Mouse (Mus musculus): ENCODE results near the gene Mrpl54.

- TF ChIP-seq POLR2A (IDR thresholded peaks at IDR 0.05; ENCODE audit: insufficient read depth, low read depth, low read length) = peak; percentile 47; the same call in 1 of the 2 replicates
- TF ChIP-seq CTCF (IDR thresholded peaks at IDR 0.05; ENCODE audit: insufficient read depth, low read depth, low read length) = no peak
These were observed 1.3 kb upstream of the Mrpl54 start for GRCm38 (mm10) chr10:81268056-81268455.

Measured in olfactory bulb, adult 2 months (tissue).